Mouse (Mus musculus) layer of hippocampus, adult 2 months (tissue): ENCODE data around the gene Sult2a8. TPM values are rescaled to one million over a fixed set of nuclear protein-coding genes. Genes with fewer than 3 reads are reported as not detected.
"Not testable (repeated sequence)": the region's sequence is repeated elsewhere in the genome, so short reads cannot be mapped to it uniquely, and the experiment has no call there.

ENCODE experiments used
- DNase-seq, 2 experiments: peaks; one replicate each; pipeline ENCODE4 v3.0.0; 2022; ENCODE audit warnings: low spot score in 2 of 2
- H3K27ac ChIP-seq: fragments of 200-600 bp; 2 replicates; pipeline ENCODE4 v1.8.1; 2022
- H3K4me3 ChIP-seq: fragments of 200-600 bp; 2 replicates; pipeline ENCODE4 v1.8.1; 2022; ENCODE audit warnings: mild to moderate bottlenecking
- CTCF ChIP-seq: fragments of 200-600 bp; conservative IDR thresholded peaks from 2 replicates; pipeline ENCODE4 v1.8.1; 2022; ENCODE audit warnings: antibody characterized with exemption, mild to moderate bottlenecking, moderate library complexity
- long read RNA-seq, 2 experiments: library from polyadenylated mRNA; stranded (forward); transcript quantifications; one replicate each; pipeline ENCODE4 v2.0.0; 2021; ENCODE audit warnings: borderline mapping rate in 2 of 2
- total RNA-seq, 2 experiments: library from RNA; stranded (reverse); gene quantifications; 2 replicates each; pipeline ENCODE4 v1.2.3; 2021

Gene Sult2a8
- total RNA-seq: not detected
- long read RNA-seq, experiment 1: 0 reads
- long read RNA-seq, experiment 2: 0 reads

GRCm38 (mm10) chr7:14446534-14446933 lies at the start of gene Sult2a8:
TSS of gene Sult2a8 (minus strand) at chr7:14446769.
- DNase-seq: no peak
- no peak for TF ChIP-seq CTCF
- Histone ChIP-seq H3K27ac (no peak within 1 kb of the TSS), H3K4me3 (no peak within 1 kb of the TSS)

- Histone ChIP-seq H3K27ac (no peak within 1 kb of the TSS), H3K4me3 (no peak within 1 kb of the TSS)
- no peak for DNase-seq
- no peak for TF ChIP-seq CTCF
These were observed 47.6 kb upstream of the Sult2a8 start, which contains the start of gene Sult2a7 for GRCm38 (mm10) chr7:14494130-14494529. TSS of gene Sult2a7 (minus strand) at chr7:14494230.

GRCm38 (mm10) chr7:14492886-14493285 lies 46.3 kb upstream of the Sult2a8 start:
- Histone ChIP-seq H3K4me3 (no peak overlapping the region), H3K27ac (no peak overlapping the region)
- TF ChIP-seq CTCF: no peak
- DNase-seq: no peak

GRCm38 (mm10) chr7:14439581-14439980 lies 7.0 kb downstream of the Sult2a8 start:
- TF ChIP-seq CTCF: no peak
- H3K27ac ChIP-seq: no peak overlapping the region
- no peak overlapping the region for H3K4me3 ChIP-seq
- DNase-seq: no peak

GRCm38 (mm10) chr7:14438484-14438883 lies 8.1 kb downstream of the Sult2a8 start:
- TF ChIP-seq CTCF: no peak
- no peak overlapping the region for H3K27ac ChIP-seq
- no peak overlapping the region for H3K4me3 ChIP-seq
- no peak for DNase-seq

GRCm38 (mm10) chr7:14438029-14438428 lies 8.5 kb downstream of the Sult2a8 start:
- no peak overlapping the region for H3K27ac ChIP-seq
- H3K4me3 ChIP-seq: no peak overlapping the region
- no peak for TF ChIP-seq CTCF
- DNase-seq: no peak

- H3K27ac ChIP-seq, H3K4me3 ChIP-seq, DNase-seq: not testable (repeated sequence)
These were observed 47.2 kb downstream of the Sult2a8 start for GRCm38 (mm10) chr7:14399363-14399762.

- Histone ChIP-seq H3K4me3 (no peak overlapping the region), H3K27ac (no peak overlapping the region)
- no peak for TF ChIP-seq CTCF
- no peak for DNase-seq
These were observed 50.1 kb downstream of the Sult2a8 start for GRCm38 (mm10) chr7:14396462-14396861.

Other genes with a start within 250 kb of the Sult2a8 start
- not detected for gene Sult2a6, start 191.9 kb downstream of the Sult2a8 start, total RNA-seq
- not detected for gene Obox8, start 113.2 kb downstream of the Sult2a8 start, total RNA-seq
- not detected for gene Sult2a7, start 47.5 kb upstream of the Sult2a8 start, total RNA-seq
- gene Vmn1r90, start 116.7 kb upstream of the Sult2a8 start, total RNA-seq: not detected
- gene Obox7, start 212.7 kb upstream of the Sult2a8 start, total RNA-seq: not detected